Mouse (Mus musculus) heart, postnatal 14 days (tissue): ENCODE results near the gene Utp6. TPM values are rescaled to one million over a fixed set of nuclear protein-coding genes. Genes with fewer than 3 reads are reported as not detected.
A peak's percentile ranks its signal among the peaks of the same experiment; 100 is the strongest.

ENCODE experiments used
- DNase-seq, 2 experiments: peaks; one replicate each; pipeline ENCODE4 v3.0.0; 2021 to 2022
- intact Hi-C: fragments of 180-260 bp; cut with DNase I; formaldehyde crosslinking; loops from one replicate; pipeline ENCODE4 v1.15.1; 2025
- total RNA-seq, 2 experiments: library from RNA; stranded (reverse); gene quantifications; 2 replicates each; pipeline ENCODE4 v1.2.3; 2021

The Utp6 gene
- total RNA-seq, 2 experiments from 2014 or later = 19.4 to 21.3 TPM

- intact Hi-C loops = no loop called here
- peak; percentile 13 to 50 for DNase-seq
These were observed 3.7 kb upstream of the Utp6 start for GRCm38 (mm10) chr11:79965896-79966295.

GRCm38 (mm10) chr11:79963212-79963974 is 1.2 kb upstream of the Utp6 start:
- DNase-seq = no peak
- intact Hi-C loops = loop anchor here (2.0 kb wide), 1 partner anchor 29 kb away; the partner anchor contains the start of gene Suz12

DNA sequence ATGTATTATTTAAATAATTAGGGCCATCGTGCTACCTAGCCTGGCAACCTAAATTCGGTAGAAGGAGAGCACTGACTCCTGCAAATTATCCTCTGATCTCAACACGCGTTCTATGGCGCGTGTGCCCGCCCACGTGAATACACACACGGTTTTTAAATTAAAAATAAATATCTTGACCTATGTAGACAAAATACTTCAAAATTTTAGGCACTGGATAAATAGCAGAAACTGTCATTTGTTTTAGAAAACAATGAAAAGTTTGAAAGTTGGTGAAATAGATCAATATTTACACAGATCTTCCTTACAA is 640 bp upstream of the Utp6 start:
- intact Hi-C loops = loop anchor here (2.0 kb wide), 1 partner anchor 30 kb away; the partner anchor contains the start of gene Suz12
- DNase-seq = no peak

GRCm38 (mm10) chr11:79961346-79962124 is 655 bp downstream of the Utp6 start:
- intact Hi-C loops = loop anchor here (2.0 kb wide), 1 partner anchor 31 kb away; the partner anchor contains the start of gene Suz12
- no peak for DNase-seq

DNA sequence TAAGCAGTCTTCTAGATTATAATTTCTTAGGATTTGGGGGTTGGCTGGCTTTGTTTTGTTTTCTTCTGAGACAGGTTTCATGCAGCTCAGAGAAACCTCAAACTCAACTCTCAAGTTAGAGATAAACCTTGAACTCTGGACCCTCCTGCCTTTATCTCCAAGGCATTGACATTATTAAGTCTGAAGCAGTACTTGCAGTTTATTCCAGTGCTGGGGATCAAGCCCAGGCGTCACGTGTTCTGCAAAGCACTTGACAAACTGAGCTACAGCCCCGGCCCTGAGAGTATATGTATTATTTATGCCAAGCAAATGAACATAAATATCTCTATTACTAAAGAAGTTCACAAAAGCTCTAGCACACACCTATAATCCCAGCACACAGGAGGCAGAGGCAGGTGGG is 14.9 kb downstream of the Utp6 start:
- no peak for DNase-seq
- intact Hi-C loops = no loop called here

DNA sequence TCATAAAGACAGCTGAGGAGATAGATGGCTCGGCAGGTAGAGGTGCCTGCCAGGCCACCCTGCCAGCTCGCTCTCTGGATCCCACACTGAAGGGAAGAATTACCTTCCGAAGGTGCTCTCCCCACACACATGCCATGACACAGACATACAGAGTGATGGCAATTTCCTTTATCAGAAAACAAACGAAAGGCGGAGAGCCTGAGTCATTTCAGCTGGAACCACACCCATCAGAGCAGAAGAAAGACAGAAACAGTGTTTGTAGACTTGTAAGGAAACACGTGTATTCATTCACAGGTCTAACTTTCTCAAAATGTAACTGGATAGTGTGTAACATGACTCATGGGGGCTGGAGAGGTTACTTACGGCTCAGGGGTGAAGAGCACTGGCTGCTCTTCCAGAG is 18.6 kb downstream of the Utp6 start:
- intact Hi-C loops = no loop called here

DNA sequence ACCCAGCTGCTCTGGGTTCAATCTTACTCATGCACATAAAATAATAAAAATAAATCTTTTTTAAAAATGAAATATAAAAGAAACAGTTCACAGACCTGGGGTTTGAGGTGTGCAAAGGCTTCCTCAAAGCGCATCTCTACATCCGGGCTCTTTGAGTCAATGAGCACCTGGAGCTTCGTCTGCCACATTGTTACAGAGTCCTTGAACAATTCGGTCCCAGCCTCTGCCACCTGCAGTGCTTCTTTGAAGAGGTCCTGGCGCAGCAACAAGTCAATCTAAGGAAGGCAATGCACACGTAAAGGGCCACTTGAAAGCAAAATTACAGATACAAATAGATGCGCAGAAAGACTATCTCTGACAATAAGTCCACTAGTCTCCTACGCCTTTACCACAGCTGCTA is 19.1 kb downstream of the Utp6 start:
- intact Hi-C loops = no loop called here
- DNase-seq = no peak

More for the DNA sequence above, 18.6 kb downstream of the Utp6 start:
- no peak for DNase-seq

DNA sequence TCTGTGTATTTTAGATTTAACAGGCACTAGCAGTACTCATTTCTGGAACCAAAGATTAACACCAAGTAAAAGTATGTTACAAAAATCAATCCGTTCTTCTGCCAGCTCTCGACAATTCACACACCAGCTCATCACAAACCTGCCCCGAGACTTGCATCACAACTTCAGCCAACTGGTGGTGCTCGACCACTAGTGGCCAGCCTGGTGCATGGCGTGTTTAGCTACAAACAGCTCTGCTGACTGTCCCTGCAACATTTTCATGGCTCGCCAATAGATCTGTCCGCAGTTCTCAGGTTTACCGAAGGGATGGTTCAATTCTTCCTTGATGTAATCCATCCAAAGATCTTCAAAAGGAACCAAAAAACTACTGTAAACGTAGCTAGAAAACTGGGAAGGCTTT is 26.4 kb downstream of the Utp6 start:
- intact Hi-C loops = no loop called here
- DNase-seq = no peak

- intact Hi-C loops = loop anchor here (5.0 kb wide), 2 partner anchors 130 to 340 kb away; no protein-coding TSS in a partner anchor
- no peak for DNase-seq
These were observed 39.4 kb downstream of the Utp6 start for GRCm38 (mm10) chr11:79922766-79923165.

DNA sequence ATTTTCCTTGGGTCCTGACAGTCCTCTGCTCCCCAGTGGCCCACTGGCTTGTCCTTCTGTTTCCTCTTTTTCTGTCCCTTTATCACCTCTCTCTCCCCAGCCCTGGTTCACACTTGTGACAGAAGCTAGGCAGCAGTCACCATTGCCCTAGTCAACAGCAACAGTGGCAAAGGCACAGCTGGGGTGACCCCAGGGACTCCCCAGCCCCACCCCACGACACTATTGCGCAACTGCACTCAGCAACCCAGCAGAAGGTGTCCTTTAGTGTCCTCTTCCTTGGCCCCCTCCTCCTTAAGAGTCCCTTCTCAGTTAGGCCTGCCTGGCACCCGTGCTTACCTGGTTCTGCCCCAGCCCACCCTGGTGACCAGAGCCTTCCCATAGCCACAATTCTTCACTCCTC is 40.0 kb downstream of the Utp6 start:
- intact Hi-C loops = loop anchor here (5.0 kb wide), 2 partner anchors 130 to 340 kb away; no protein-coding TSS in a partner anchor
- no peak for DNase-seq

DNA sequence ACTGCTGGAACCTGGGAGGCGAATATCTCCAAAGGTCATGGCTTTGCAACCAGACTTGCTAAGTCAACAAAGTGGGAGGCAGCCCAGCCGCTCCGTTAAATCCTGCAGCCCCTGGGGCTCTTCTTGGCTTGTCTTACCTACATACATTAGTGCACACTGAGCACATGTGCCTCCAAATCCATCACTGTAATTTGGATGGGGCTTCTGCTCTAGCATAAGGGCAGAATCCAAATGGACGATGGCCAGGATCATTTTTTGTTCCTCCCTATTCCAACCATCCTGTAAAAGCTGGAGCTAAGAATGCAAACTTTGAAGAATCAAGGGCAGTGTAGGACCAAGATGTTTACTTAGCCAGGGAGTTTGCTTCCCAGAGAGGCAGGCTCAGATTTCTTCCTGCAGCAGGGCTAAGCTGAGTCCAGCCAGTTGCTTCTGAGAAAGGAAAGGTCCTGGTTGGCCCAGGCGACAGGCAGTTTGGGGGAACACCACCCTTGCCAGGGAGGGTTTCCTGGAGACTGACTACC is 41.6 kb downstream of the Utp6 start:
- intact Hi-C loops = loop anchor here (1.0 to 5.0 kb wide), 4 partner anchors 128 to 338 kb away; no protein-coding TSS in a partner anchor
- no peak for DNase-seq

DNA sequence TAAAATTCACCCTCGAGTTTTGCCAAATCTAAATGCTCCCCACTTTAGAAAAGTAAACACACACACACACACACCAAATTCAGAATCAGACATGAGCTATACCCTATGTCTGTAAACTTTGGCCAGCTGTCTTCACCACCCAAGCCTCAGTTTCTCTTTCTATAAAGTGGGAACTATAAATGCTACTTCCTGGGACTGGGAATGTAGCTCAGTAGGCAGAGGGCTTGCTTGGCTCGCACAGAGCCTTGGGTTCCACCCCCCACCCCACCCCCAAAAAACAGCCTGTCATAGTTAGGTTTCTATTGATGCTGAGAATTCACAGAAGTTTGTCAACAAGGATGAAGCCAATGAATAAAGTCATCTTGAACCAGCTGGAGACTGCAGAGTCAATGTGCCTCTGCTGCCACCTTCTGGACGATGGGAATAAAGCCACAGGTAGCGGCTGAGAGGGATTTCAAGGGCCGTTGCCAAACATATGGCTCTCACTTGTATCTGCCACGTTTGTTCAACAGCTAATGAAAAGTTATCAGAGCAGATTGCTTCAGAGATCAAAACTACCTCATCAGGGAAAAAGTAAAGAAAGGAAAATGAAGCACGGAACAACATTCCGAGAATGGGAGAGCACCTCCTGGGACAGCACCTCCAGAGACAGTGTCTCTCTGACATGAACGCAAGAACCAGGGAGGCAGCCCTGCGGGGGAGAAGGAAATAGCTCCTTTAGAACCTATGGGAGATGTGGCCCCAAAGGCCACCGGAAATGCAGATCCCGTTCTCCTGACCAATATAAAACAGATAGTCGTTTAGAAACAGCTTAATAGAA is 42.3 kb downstream of the Utp6 start:
- DNase-seq = peak; percentile 85 to 90

DNA sequence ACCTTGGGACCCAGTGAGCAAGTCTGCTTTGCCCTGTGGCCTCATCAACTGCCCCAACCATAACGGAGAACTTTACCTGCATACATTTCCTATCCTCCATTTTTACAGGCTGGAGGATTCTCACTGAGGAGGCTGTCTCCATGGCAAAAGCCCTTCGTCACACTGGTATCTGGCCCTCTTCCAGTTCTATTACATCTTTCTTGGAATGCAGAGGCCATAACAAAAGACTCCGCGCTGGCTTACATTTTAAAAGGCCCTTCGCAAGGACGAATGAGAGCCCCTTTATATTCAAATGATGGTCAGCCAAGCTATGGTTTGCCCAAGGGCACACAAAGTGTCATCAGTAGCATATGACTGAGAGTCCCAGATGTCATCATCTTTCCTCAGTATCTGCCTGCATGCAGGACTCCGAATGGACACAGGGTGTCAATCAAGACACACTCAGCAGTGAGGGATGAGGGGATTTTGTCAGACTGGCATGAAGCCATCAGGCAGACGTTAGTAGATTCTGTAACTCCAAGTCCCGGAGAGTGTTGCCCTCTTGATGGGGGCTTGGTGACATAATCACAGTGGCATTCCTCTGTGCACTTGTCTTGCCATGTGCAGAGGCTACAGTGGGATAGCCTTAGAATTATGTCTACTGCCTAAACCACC is 46.4 kb downstream of the Utp6 start:
- DNase-seq = no peak
- intact Hi-C loops = no loop called here

More for the DNA sequence above, 42.3 kb downstream of the Utp6 start:
- intact Hi-C loops = loop anchor here (1.0 to 5.0 kb wide), 4 partner anchors 128 to 338 kb away; no protein-coding TSS in a partner anchor

- intact Hi-C loops = no loop called here
- peak; percentile 39 for DNase-seq
These were observed 53.3 kb downstream of the Utp6 start for GRCm38 (mm10) chr11:79908600-79909483.

- intact Hi-C loops = no loop called here
- DNase-seq = no peak
These were observed 55.3 kb downstream of the Utp6 start for GRCm38 (mm10) chr11:79906920-79907319.

DNA sequence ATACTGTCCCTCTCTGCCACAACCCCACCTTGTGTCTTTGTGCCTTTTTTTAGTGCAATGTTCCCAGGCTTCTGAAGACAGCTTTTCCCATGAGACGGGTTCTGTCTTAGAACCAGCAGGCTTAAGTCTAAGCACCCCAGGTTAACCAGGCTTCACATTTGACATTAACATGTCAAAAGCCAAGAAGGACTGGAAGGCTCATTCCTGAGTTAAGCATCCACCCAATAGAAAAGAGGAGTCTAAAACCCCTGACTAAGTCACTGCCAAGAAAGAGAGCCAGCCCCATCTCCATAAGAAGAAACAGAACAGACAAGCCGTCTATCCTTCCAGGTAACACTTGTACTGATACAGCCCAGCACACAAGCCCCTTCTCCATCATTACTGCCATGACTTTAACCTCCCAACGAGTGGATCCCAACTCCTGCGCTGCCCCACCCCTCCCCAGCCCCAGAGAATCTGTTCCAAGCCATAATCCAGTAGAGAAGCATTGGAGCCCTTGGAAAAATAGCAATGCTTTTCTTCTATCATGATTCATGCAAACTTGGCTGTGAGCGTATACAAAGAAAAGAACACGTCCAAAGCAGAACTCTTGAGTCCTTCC is 59.2 kb downstream of the Utp6 start:
- DNase-seq = no peak
- intact Hi-C loops = no loop called here

DNA sequence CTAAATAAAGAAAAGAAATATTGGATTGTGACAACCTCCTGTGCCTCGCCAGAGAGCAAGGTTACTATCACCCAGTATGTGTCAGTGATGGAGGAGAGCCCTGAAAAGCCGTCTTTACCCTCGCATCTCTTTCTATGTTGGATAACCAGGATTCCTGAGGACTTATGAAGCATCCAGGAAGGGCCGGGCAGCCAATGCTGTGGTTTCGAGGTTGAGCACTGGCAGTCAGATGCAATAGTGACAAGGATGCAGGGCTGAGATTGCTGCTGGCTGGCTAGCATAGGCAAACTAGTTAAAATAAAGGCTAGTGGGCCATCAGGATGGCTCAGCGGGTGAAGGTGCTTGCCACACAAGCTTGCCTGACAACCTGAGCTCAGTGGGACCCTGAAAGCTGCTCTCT is 61.0 kb downstream of the Utp6 start:
- DNase-seq = no peak
- intact Hi-C loops = no loop called here

GRCm38 (mm10) chr11:79892259-79892658 is 69.9 kb downstream of the Utp6 start:
- no peak for DNase-seq
- intact Hi-C loops = no loop called here
